Mouse (Mus musculus) cerebellum, adult (tissue): ENCODE measurements around the gene H2afy2.

Source experiments
- ATAC-seq: cut with Nextera tagmentation; 2 replicates; pipeline ENCODE4 v1.9.2; 2017; ENCODE audit warnings: mild to moderate bottlenecking, moderate library complexity, mixed read lengths; ENCODE audit not compliant: insufficient number of reproducible peaks, low FRiP score, low TSS enrichment

The H2afy2 gene

DNA sequence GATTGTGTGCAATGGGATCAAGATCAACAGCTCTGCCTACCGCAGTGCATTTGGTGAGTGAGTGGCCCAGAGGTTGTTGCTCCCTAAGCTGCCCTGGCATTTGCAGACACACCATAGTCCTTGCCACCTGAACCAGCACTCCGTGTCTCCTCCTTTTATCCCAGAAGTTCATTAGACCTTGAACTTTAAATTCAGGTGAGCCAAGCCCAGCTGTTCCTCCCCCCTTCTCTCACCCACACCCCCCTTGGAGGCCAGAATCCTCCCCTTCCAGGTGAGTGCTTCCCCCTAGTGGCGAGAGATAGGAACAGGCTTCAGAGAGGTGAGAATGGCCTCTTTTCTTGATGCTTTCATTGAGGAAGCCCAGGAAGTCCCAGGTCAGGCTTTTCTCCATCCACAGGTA lies 49.6 kb downstream of the H2afy2 start:
- no peak for ATAC-seq

DNA sequence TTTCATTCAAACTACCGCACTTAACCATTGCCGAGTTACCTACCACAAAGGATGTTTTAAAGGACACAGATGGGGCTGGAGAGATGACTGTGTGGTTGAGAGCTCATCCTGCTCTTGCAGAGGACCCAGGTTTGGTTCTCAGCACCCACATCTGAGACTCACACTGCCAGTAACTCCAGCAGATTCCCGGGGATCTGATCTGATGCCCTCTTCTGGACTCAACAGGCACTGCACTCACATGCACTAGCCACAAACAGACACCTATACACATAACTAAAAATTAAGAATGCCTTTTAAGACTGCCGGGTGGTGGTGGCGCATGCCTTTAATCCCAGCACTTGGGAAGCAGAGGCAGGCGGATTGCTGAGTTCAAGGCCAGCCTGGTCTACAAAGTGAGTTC lies 53.8 kb downstream of the H2afy2 start:
- no peak for ATAC-seq

GRCm38 (mm10) chr10:61729181-61729580 lies 54.8 kb downstream of the H2afy2 start:
- ATAC-seq = no peak

DNA sequence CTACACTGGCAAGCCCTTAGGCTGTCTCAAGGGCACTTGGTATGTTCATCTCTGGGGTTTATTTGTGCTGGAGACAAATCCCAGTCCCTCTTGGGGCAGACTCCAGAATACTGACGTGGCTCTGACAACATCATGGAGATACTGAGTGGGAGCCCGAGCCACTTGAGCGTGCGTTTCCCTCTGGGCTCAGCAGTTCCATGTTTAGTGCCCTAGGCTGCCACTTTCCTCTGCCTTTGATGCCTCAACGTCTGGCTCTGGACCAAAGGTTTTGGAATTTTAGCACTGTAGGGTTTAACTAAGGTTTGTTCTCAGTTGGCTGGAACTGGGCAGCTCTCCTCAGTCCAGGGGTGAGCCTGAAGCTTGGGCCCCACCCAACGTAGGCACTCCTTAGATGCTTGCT lies 60.7 kb downstream of the H2afy2 start:
- no peak for ATAC-seq

DNA sequence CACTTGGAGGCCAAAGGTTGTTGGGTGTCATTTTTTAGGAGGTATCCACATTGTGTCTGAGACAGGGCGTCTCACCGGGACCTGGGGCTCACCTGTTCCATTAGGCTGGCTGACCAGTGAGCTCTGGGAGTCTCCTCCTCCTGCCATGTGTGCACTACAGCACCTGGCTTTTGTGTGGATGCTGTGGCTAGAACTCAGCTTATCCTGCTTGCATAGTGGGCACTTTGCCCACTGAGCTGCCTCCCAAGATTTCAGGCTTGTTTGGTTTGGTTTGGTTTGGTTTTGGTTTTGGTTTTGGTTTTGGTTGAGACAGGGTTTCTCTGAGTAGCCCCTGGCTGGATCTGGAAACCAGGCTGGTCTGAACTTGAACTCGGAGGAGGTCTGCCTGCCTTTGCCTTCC lies 61.7 kb downstream of the H2afy2 start:
- ATAC-seq = no peak

GRCm38 (mm10) chr10:61720331-61720730 lies 63.6 kb downstream of the H2afy2 start:
- ATAC-seq = no peak

- ATAC-seq = no peak
Observed at GRCm38 (mm10) chr10:61717406-61718296, 66.3 kb downstream of the H2afy2 start.

- ATAC-seq = no peak
Observed at GRCm38 (mm10) chr10:61715996-61716864, 67.7 kb downstream of the H2afy2 start.

GRCm38 (mm10) chr10:61715462-61715837 lies 68.5 kb downstream of the H2afy2 start:
- no peak for ATAC-seq

DNA sequence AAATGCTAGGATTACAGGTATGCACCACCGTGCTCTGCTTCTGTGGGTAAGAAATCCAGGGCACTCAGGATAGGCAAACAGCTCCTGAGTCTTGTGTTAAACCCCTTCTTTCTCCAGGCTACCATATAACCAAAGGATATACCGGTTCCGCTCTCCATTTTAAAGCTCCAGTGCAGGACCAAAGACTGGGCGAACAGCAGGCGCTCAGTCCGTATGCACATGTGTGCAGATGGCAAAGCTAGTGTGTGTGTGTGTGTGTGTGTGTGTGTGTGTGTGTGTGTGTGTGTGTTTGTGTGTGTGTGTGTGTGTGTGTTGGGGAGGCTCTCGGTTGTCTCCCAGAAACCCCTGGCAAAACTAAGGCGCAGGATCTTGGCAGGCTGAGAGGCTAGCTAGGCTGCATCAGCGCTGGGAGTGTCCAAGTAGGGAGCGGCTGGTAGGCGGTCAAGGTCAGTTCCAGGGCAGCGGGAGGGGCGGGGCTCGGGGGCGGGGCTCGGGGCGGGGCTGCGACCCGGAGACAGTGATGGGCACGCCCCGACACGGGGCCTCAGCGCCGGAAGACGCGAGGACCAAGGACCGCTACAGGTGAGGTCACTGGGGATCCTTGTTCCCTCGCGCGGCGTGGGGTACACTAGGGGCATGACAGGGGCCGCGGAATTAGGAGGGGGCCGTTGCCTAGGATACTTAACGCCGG lies 69.0 kb downstream of the H2afy2 start, which contains the start of gene Aifm2:
Gene Aifm2 (plus strand): TSS at position 493 of the 691 bp plus-strand sequence.
- ATAC-seq = peak; percentile 69

GRCm38 (mm10) chr10:61714146-61714545 lies 69.8 kb downstream of the H2afy2 start:
- no peak for ATAC-seq

DNA sequence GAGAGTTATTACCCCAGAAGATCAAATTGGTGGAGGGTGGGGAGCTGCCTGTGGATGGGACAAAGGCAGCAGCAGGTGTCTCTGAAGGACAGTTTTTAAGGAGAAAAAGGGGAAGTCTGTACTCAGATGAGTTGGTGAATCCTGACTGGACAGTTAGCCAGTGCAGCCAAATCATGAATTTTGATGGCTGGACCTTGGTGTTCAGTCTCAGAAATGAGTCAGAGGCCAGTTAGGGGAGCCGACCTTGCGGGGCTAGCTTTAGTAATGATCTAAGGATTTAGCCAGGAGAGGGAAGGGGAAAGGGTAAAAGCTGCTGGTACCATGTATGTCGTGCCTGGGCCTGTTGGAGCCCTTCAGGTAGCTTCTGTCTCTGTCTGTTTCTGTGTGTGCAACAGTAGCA lies 70.3 kb downstream of the H2afy2 start:
- no peak for ATAC-seq

GRCm38 (mm10) chr10:61706412-61707375 lies 77.3 kb downstream of the H2afy2 start:
- no peak for ATAC-seq

DNA sequence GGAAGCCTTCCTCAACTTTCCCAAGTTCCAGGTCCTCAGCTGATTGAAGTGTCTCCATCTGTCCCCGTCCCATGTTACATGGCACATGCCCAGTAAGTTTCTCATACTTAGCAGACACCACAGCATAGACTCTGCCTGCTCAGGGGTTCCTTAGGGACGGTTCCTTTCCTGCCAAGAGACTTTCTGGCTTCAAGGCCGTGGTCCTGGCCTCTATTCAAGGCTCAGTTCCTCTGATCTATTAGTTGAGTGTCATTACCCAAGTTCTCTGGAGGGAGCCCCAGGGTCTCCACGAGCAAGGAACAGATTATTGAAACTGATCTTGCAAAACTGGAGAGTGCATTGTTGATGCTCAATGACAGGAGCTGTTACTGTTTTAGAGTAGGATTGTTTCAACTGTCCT lies 79.3 kb downstream of the H2afy2 start:
- no peak for ATAC-seq

DNA sequence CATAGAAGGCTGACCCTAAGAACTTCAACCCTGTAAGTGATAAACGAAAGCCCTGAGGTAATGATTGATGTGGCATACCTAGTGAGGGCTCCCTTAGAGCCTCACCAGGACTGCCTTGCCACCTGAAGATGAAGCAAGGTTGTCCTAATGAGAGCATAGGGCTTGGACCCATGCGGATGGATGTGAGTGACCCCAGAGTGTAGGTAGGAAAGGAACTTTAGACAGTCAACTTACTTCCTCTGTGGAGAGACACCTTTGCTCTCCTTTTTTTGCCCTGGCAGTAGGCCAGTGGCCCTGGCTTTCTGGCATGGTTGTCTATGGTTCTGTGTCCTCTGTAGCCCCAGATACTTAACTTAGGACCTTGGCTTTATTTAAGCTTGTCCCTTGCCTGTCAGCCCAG lies 86.9 kb downstream of the H2afy2 start:
- ATAC-seq = no peak

DNA sequence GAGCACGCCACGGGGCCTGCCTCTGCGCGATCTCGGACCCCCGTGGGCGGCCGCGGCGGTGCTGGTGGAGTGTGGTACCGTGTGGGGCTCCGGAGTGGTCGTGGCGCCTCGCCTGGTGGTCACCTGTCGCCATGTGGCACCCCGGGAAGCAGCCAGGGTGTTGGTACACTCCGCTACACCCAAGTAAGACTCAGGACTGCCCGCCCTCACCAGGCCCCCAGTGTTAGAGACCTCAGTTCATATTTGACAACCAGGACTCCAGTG lies 87.5 kb downstream of the H2afy2 start:
- ATAC-seq = no peak

DNA sequence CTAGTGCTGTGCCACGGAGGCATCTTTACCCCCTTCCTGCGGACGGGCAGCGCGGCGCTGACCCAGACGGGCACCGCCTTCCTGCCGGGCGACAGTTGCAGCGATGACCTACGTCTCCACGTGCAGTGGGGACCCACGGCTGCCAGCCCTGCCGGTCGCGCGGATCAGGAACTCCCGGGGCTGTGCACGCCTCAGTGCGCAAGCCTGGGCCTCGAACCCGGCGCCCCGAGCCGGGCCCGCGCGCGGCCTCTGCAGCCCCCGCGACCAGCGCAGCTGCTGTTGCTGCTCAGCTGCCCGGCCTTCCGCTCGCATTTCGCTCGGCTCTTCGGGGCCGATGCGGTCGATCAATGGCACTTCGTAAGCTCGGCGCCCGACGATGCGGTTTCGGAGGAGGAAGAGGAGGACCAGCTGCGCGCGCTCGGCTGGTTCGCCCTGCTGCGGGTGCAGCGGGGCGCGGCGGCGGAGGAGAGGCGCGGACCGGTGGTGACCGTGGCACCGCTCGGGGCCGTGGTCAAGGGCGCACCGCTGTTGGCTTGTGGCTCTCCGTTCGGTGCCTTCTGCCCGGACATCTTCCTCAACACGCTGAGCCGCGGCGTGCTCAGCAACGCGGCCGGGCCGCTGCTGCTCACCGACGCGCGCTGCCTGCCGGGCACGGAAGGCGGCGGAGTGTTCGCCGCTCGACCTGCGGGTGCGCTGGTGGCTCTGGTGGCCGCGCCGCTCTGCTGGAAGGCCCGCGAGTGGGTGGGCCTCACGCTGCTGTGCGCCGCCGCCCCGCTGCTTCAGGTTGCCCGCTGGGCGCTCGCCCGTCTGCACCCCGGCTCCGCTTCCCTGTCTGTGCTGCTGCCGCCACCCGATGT lies 88.0 kb downstream of the H2afy2 start:
- ATAC-seq = no peak; the same call in 1 of the 2 replicates

- ATAC-seq = peak; percentile 90
Observed at GRCm38 (mm10) chr10:61694870-61695670, 88.9 kb downstream of the H2afy2 start, which contains the start of gene Tysnd1. Gene Tysnd1 (plus strand): TSS chr10:61695514.
